Mouse (Mus musculus) intestine, embryonic 15.5 days (tissue): ENCODE data around the gene Clcc1. TPM values are rescaled to one million over a fixed set of nuclear protein-coding genes. Genes with fewer than 3 reads are reported as not detected.

ENCODE experiments used
- polyA plus RNA-seq: library from polyadenylated mRNA; unstranded; fragments of >200 nt; fragmentation: Nextera tagmentation; extraction: Ambion mirVana; gene quantifications from 2 replicates; pipeline ENCODE4 v1.2.1, GENCODE M21; 2015

Gene Clcc1
- polyA plus RNA-seq, 1 experiment from 2014 or later: 74.3 TPM

Other genes starting within 250 kb of the Clcc1 start
- gene Celsr2, start 238.4 kb upstream of the Clcc1 start, polyA plus RNA-seq: 3.2 and 6.1 TPM in 2 replicates
- 145 and 150 TPM in 2 replicates for gene Sars, start 208.7 kb upstream of the Clcc1 start, polyA plus RNA-seq
- gene 1700013F07Rik, start 119.8 kb upstream of the Clcc1 start, polyA plus RNA-seq: 0.34 TPM in 1 of 2 replicates, not detected in the other
- gene 5330417C22Rik, start 117.4 kb upstream of the Clcc1 start, polyA plus RNA-seq: 17.1 and 26.7 TPM in 2 replicates
- gene Tmem167b, start 91.4 kb upstream of the Clcc1 start, polyA plus RNA-seq: 34.3 and 35.5 TPM in 2 replicates
- gene Taf13, start 82.2 kb upstream of the Clcc1 start, polyA plus RNA-seq: 38.4 and 39.4 TPM in 2 replicates
- 7.0 and 8.7 TPM in 2 replicates for gene Wdr47, start 62.6 kb upstream of the Clcc1 start, polyA plus RNA-seq
- 49.1 and 56.1 TPM in 2 replicates for gene Gpsm2, start 68.4 kb downstream of the Clcc1 start, polyA plus RNA-seq
- gene Aknad1, start 85.7 kb downstream of the Clcc1 start, polyA plus RNA-seq: 0.10 TPM in 1 of 2 replicates, not detected in the other
- 44.3 and 46.0 TPM in 2 replicates for gene Stxbp3, start 186.6 kb downstream of the Clcc1 start, polyA plus RNA-seq
- gene Fndc7, start 236.1 kb downstream of the Clcc1 start, polyA plus RNA-seq: 0.05 and 0.14 TPM in 2 replicates